Mouse (Mus musculus): Measurements from ENCODE around the gene Taok3. TPM values are rescaled to one million over a fixed set of nuclear protein-coding genes. Genes with fewer than 3 reads are reported as not detected.
A peak's percentile ranks its signal among the peaks of the same experiment; 100 is the strongest.

The Taok3 gene
- polyA plus RNA-seq, 1 experiment = 11.1 TPM

- H3K27ac ChIP-seq (ENCODE audit: insufficient read depth, low read depth, low read length) = no peak overlapping the region
- no peaks in the 10 kb centered on the region for H3K36me3 ChIP-seq (ENCODE audit: control insufficient read depth, insufficient read depth, low read length)
- H3K4me3 ChIP-seq (ENCODE audit: insufficient read depth, low read depth, low read length) = no peak overlapping the region
- TF ChIP-seq POLR2A (IDR thresholded peaks at IDR 0.05; ENCODE audit: low read depth, low read length) = no peak
- no peak for TF ChIP-seq CTCF (conservative IDR thresholded peaks at IDR 0.05; ENCODE audit: insufficient read depth, insufficient read length, low read depth, low read length)
- H3K27me3 ChIP-seq (replicated peaks; ENCODE audit: control insufficient read depth, insufficient read depth, low read length) = no peaks in the 10 kb centered on the region
- H3K4me1 ChIP-seq (ENCODE audit: control insufficient read depth, insufficient read depth, low read length) = no peaks in the 10 kb centered on the region
- WGBS = 79% methylated on average over 16 of the region's 16 CpGs
- no peak for DNase-seq
These were observed 122.1 kb downstream of the Taok3 start for GRCm38 (mm10) chr5:117241935-117242531.

- Histone ChIP-seq H3K4me3 (ENCODE audit: insufficient read depth, low read depth, low read length) (no peak overlapping the region), H3K27me3 (replicated peaks; ENCODE audit: control insufficient read depth, insufficient read depth, low read length) (no peaks in the 10 kb centered on the region), H3K36me3 (ENCODE audit: control insufficient read depth, insufficient read depth, low read length) (no peaks in the 10 kb centered on the region), H3K4me1 (ENCODE audit: control insufficient read depth, insufficient read depth, low read length) (no peaks in the 10 kb centered on the region), H3K27ac (ENCODE audit: insufficient read depth, low read depth, low read length) (no peak overlapping the region)
- 77% methylated on average over 22 of the region's 22 CpGs for WGBS
- DNase-seq = no peak
- TF ChIP-seq POLR2A (IDR thresholded peaks at IDR 0.05; ENCODE audit: low read depth, low read length) (no peak), CTCF (conservative IDR thresholded peaks at IDR 0.05; ENCODE audit: insufficient read depth, insufficient read length, low read depth, low read length) (no peak)
These were observed 122.9 kb downstream of the Taok3 start for GRCm38 (mm10) chr5:117242671-117243478.

GRCm38 (mm10) chr5:117245170-117245569 is 125.2 kb downstream of the Taok3 start:
- 95% methylated on average over 8 of the region's 8 CpGs for WGBS
- Histone ChIP-seq H3K27me3 (replicated peaks; ENCODE audit: control insufficient read depth, insufficient read depth, low read length) (no peaks in the 10 kb centered on the region), H3K27ac (ENCODE audit: insufficient read depth, low read depth, low read length) (no peak overlapping the region), H3K36me3 (ENCODE audit: control insufficient read depth, insufficient read depth, low read length) (no peaks in the 10 kb centered on the region), H3K4me3 (ENCODE audit: insufficient read depth, low read depth, low read length) (no peak overlapping the region), H3K4me1 (ENCODE audit: control insufficient read depth, insufficient read depth, low read length) (no peaks in the 10 kb centered on the region)
- TF ChIP-seq CTCF (conservative IDR thresholded peaks at IDR 0.05; ENCODE audit: insufficient read depth, insufficient read length, low read depth, low read length) (no peak), POLR2A (IDR thresholded peaks at IDR 0.05; ENCODE audit: low read depth, low read length) (no peak)
- no peak for DNase-seq

GRCm38 (mm10) chr5:117248351-117248750 is 128.4 kb downstream of the Taok3 start:
- Histone ChIP-seq H3K36me3 (ENCODE audit: control insufficient read depth, insufficient read depth, low read length) (no peaks in the 10 kb centered on the region), H3K27ac (ENCODE audit: insufficient read depth, low read depth, low read length) (no peak overlapping the region), H3K4me1 (ENCODE audit: control insufficient read depth, insufficient read depth, low read length) (no peaks in the 10 kb centered on the region), H3K27me3 (replicated peaks; ENCODE audit: control insufficient read depth, insufficient read depth, low read length) (no peaks in the 10 kb centered on the region), H3K4me3 (ENCODE audit: insufficient read depth, low read depth, low read length) (no peak overlapping the region)
- DNase-seq = no peak
- TF ChIP-seq CTCF (conservative IDR thresholded peaks at IDR 0.05; ENCODE audit: insufficient read depth, insufficient read length, low read depth, low read length) = no peak
- no peak for TF ChIP-seq POLR2A (IDR thresholded peaks at IDR 0.05; ENCODE audit: low read depth, low read length)
- 54% methylated on average over 10 of the region's 10 CpGs for WGBS

- WGBS = 68% methylated on average over 21 of the region's 24 CpGs
- Histone ChIP-seq H3K4me3 (ENCODE audit: insufficient read depth, low read depth, low read length) (no peak overlapping the region), H3K4me1 (ENCODE audit: control insufficient read depth, insufficient read depth, low read length) (no peaks in the 10 kb centered on the region), H3K27ac (ENCODE audit: insufficient read depth, low read depth, low read length) (no peak overlapping the region), H3K36me3 (ENCODE audit: control insufficient read depth, insufficient read depth, low read length) (no peaks in the 10 kb centered on the region), H3K27me3 (replicated peaks; ENCODE audit: control insufficient read depth, insufficient read depth, low read length) (no peaks in the 10 kb centered on the region)
- no peak for TF ChIP-seq CTCF (conservative IDR thresholded peaks at IDR 0.05; ENCODE audit: insufficient read depth, insufficient read length, low read depth, low read length)
- no peak for DNase-seq
These were observed 130.9 kb downstream of the Taok3 start for GRCm38 (mm10) chr5:117250796-117251195.

GRCm38 (mm10) chr5:117251763-117252162 is 131.8 kb downstream of the Taok3 start:
- 94% methylated on average over 3 of the region's 3 CpGs for WGBS
- no peak for DNase-seq
- Histone ChIP-seq H3K27ac (ENCODE audit: insufficient read depth, low read depth, low read length) (no peak overlapping the region), H3K27me3 (replicated peaks; ENCODE audit: control insufficient read depth, insufficient read depth, low read length) (no peaks in the 10 kb centered on the region), H3K4me3 (ENCODE audit: insufficient read depth, low read depth, low read length) (no peak overlapping the region), H3K4me1 (ENCODE audit: control insufficient read depth, insufficient read depth, low read length) (no peaks in the 10 kb centered on the region), H3K36me3 (ENCODE audit: control insufficient read depth, insufficient read depth, low read length) (no peaks in the 10 kb centered on the region)
- TF ChIP-seq CTCF (conservative IDR thresholded peaks at IDR 0.05; ENCODE audit: insufficient read depth, insufficient read length, low read depth, low read length) (no peak), POLR2A (IDR thresholded peaks at IDR 0.05; ENCODE audit: low read depth, low read length) (no peak)

- peak; percentile 65 for DNase-seq
- 58% methylated on average over 15 of the region's 15 CpGs for WGBS
- no peak overlapping the region for H3K4me3 ChIP-seq (ENCODE audit: insufficient read depth, low read depth, low read length)
- H3K36me3 ChIP-seq (ENCODE audit: control insufficient read depth, insufficient read depth, low read length) = no peaks in the 10 kb centered on the region; the same call in 1 of the 2 replicates
- H3K4me1 ChIP-seq (ENCODE audit: control insufficient read depth, insufficient read depth, low read length) = no peaks in the 10 kb centered on the region
- no peaks in the 10 kb centered on the region for H3K27me3 ChIP-seq (replicated peaks; ENCODE audit: control insufficient read depth, insufficient read depth, low read length)
- H3K27ac ChIP-seq (ENCODE audit: insufficient read depth, low read depth, low read length) = no peak overlapping the region
- no peak for TF ChIP-seq CTCF (conservative IDR thresholded peaks at IDR 0.05; ENCODE audit: insufficient read depth, insufficient read length, low read depth, low read length)
- TF ChIP-seq POLR2A (IDR thresholded peaks at IDR 0.05; ENCODE audit: low read depth, low read length) = no peak
These were observed 138.3 kb downstream of the Taok3 start for GRCm38 (mm10) chr5:117258276-117258675.

Data from kidney, adult 2 months (tissue).